In genomic region chr5:107159914-107160890, GRCm38 (mm10) we compare ENCODE assay signal across 19 mouse cellular contexts.
DNase-seq lines count a peak whose midpoint lies in the region; ATAC-seq and TF ChIP-seq lines count a peak whose summit lies in the region.
"Had no signal": no experiment of that assay in that cellular context is flagged by ENCODE, and none has a peak within 500 bp of the region (broad histone marks: within the 10 kb centered on the region; RNA-seq: fewer than 3 reads in every experiment).

No protein-coding gene starts in this region.

- no peaks in the 10 kb centered on the region for H3K36me3 ChIP-seq in embryonic facial prominence, embryonic 13.5 days
- H3K36me3 ChIP-seq in kidney, adult 2 months (ENCODE audit: control insufficient read depth, insufficient read depth, low read length): no peaks in the 10 kb centered on the region
- no peaks in the 10 kb centered on the region for H3K36me3 ChIP-seq in limb, embryonic 13.5 days
- H3K36me3 ChIP-seq in forebrain, embryonic 16.5 days (ENCODE audit: control insufficient read depth, insufficient read depth): no peaks in the 10 kb centered on the region
- H3K36me3 ChIP-seq: heart, embryonic 13.5 days; hindbrain, embryonic 15.5 days; stomach, embryonic 15.5 days had no signal

- no peak for TF ChIP-seq POLR2A in kidney, adult 2 months (IDR thresholded peaks at IDR 0.05; ENCODE audit: low read depth, low read length)

- ATAC-seq in embryonic facial prominence, embryonic 13.5 days (ENCODE audit: insufficient number of reproducible peaks, insufficient read depth, low FRiP score, low TSS enrichment, low read depth): no peak
- peak; percentile 16; the same call in 1 of the 2 replicates for ATAC-seq in limb, embryonic 13.5 days (ENCODE audit: low FRiP score, low read depth)
- no peak for ATAC-seq in forebrain, embryonic 16.5 days
- ATAC-seq: forebrain, embryonic 13.5 days; midbrain, embryonic 16.5 days; Patski had no signal

- no peak overlapping the region for H3K4me3 ChIP-seq in embryonic facial prominence, embryonic 13.5 days
- no peak overlapping the region for H3K4me3 ChIP-seq in kidney, adult 2 months (ENCODE audit: insufficient read depth, low read depth, low read length)
- H3K4me3 ChIP-seq in limb, embryonic 13.5 days: no peak overlapping the region
- no peak overlapping the region for H3K4me3 ChIP-seq in forebrain, embryonic 16.5 days (replicated peaks; ENCODE audit: low read length)
- H3K4me3 ChIP-seq: forebrain, embryonic 13.5 days; heart, embryonic 13.5 days; hindbrain, embryonic 15.5 days; stomach, embryonic 15.5 days had no signal

- TF ChIP-seq CTCF in kidney, adult 2 months (conservative IDR thresholded peaks at IDR 0.05; ENCODE audit: insufficient read depth, insufficient read length, low read depth, low read length): no peak

- H3K4me2 ChIP-seq in embryonic facial prominence, embryonic 13.5 days: no peak overlapping the region
- no peak overlapping the region; the same call in 1 of the 2 replicates for H3K4me2 ChIP-seq in limb, embryonic 13.5 days (replicated peaks)
- H3K4me2 ChIP-seq in forebrain, embryonic 16.5 days (ENCODE audit: low read length): no peak overlapping the region
- H3K4me2 ChIP-seq: forebrain, embryonic 13.5 days; heart, embryonic 13.5 days; hindbrain, embryonic 15.5 days; stomach, embryonic 15.5 days had no signal

- 78% methylated on average over 8 of the region's 8 CpGs for WGBS in embryonic facial prominence, embryonic 13.5 days
- 76% methylated on average over 8 of the region's 8 CpGs for WGBS in kidney, adult 2 months
- WGBS in limb, embryonic 13.5 days: 57% methylated on average over 8 of the region's 8 CpGs
- 90% methylated on average over 8 of the region's 8 CpGs for WGBS in forebrain, embryonic 16.5 days

- peak; percentile 34 for DNase-seq in kidney, adult 11 months
- DNase-seq in kidney, postnatal 10 days: no peak
- DNase-seq in kidney, adult 2 months: peak; percentile 72
- DNase-seq in layer of hippocampus, adult 11-12 months (ENCODE audit: low spot score): no peak
- no peak for DNase-seq in left cerebral cortex, adult 9 months (ENCODE audit: low spot score in 2 of 2)
- DNase-seq: cerebellum, adult 8-10 months; left cerebral cortex, postnatal 4 days; lung, adult 18-20 months; right cerebral cortex, postnatal 4 days; thymus, postnatal 25 days had no signal

- H3K4me1 ChIP-seq in embryonic facial prominence, embryonic 13.5 days: peaks cover 73% of the 10 kb centered on the region
- peaks cover 10% of the 10 kb centered on the region for H3K4me1 ChIP-seq in kidney, adult 2 months (ENCODE audit: control insufficient read depth, insufficient read depth, low read length)
- H3K4me1 ChIP-seq in limb, embryonic 13.5 days: peaks cover 74% of the 10 kb centered on the region
- no peaks in the 10 kb centered on the region for H3K4me1 ChIP-seq in forebrain, embryonic 16.5 days (replicated peaks; ENCODE audit: control insufficient read depth, insufficient read depth, low read length)
- H3K4me1 ChIP-seq: forebrain, embryonic 13.5 days had no signal

- peak overlapping the region; percentile 33; the same call in 1 of the 2 replicates for H3K27ac ChIP-seq in embryonic facial prominence, embryonic 13.5 days
- peak overlapping the region; percentile 42 for H3K27ac ChIP-seq in kidney, adult 2 months (ENCODE audit: insufficient read depth, low read depth, low read length)
- H3K27ac ChIP-seq in limb, embryonic 13.5 days: peak overlapping the region; percentile 77
- H3K27ac ChIP-seq in forebrain, embryonic 16.5 days (ENCODE audit: low read length): no peak overlapping the region
- H3K27ac ChIP-seq: forebrain, embryonic 13.5 days; hindbrain, embryonic 15.5 days; stomach, embryonic 15.5 days had no signal

- no peaks in the 10 kb centered on the region for H3K9me3 ChIP-seq in embryonic facial prominence, embryonic 13.5 days
- H3K9me3 ChIP-seq in limb, embryonic 13.5 days: no peaks in the 10 kb centered on the region
- no peaks in the 10 kb centered on the region for H3K9me3 ChIP-seq in forebrain, embryonic 16.5 days (ENCODE audit: control insufficient read depth, low read length)
- H3K9me3 ChIP-seq: forebrain, embryonic 13.5 days; heart, embryonic 13.5 days; hindbrain, embryonic 15.5 days; stomach, embryonic 15.5 days had no signal

- H3K27me3 ChIP-seq in embryonic facial prominence, embryonic 13.5 days: no peaks in the 10 kb centered on the region
- H3K27me3 ChIP-seq in kidney, adult 2 months (replicated peaks; ENCODE audit: control insufficient read depth, insufficient read depth, low read length): no peaks in the 10 kb centered on the region
- H3K27me3 ChIP-seq in limb, embryonic 13.5 days: no peaks in the 10 kb centered on the region
- H3K27me3 ChIP-seq in forebrain, embryonic 16.5 days (replicated peaks; ENCODE audit: control insufficient read depth, insufficient read depth, low read length): peaks cover 5% of the 10 kb centered on the region
- H3K27me3 ChIP-seq: heart, embryonic 13.5 days; hindbrain, embryonic 15.5 days; Patski; stomach, embryonic 15.5 days had no signal

- no peak overlapping the region for H3K9ac ChIP-seq in embryonic facial prominence, embryonic 13.5 days
- H3K9ac ChIP-seq in limb, embryonic 13.5 days: no peak overlapping the region
- no peak overlapping the region for H3K9ac ChIP-seq in forebrain, embryonic 16.5 days (replicated peaks; ENCODE audit: low read depth, low read length)
- H3K9ac ChIP-seq: forebrain, embryonic 13.5 days; heart, embryonic 13.5 days; hindbrain, embryonic 15.5 days; stomach, embryonic 15.5 days had no signal

Comparison
In these comparisons a context has a peak if more than half of its experiments do, and no peak if none do; other contexts are left out.
1. DNase-seq: peak in kidney, adult 11 months (single experiment) and kidney, adult 2 months (single experiment); none in kidney, postnatal 10 days (single experiment), layer of hippocampus, adult 11-12 months (single experiment) and left cerebral cortex, adult 9 months (0 of 2).